Mouse (Mus musculus) CH12.LX (cell line): ENCODE results near the gene Mef2d. TPM values are rescaled to one million over a fixed set of nuclear protein-coding genes. Genes with fewer than 3 reads are reported as not detected.

Experiments
- DNase-seq: peaks from one replicate; pipeline ENCODE4 v3.0.0-alpha.2; 2013; ENCODE audit errors: extremely low read depth
- H3K27ac ChIP-seq: 2 replicates; pipeline ENCODE4 v1.5.1; 2012; ENCODE audit warnings: low read depth, mild to moderate bottlenecking, control low read depth, moderate library complexity; ENCODE audit not compliant: insufficient read depth
- H3K27me3 ChIP-seq: replicated peaks from 2 replicates; pipeline ENCODE3; 2012; ENCODE audit warnings: inconsistent platforms
- H3K36me3 ChIP-seq, 2 experiments: replicated peaks in 1 of 2; 2 replicates each; pipeline versions ENCODE3 to v1.6.1; 2012; ENCODE audit warnings: inconsistent platforms in 1 of 2, low read length in 1 of 2, mild to moderate bottlenecking in 1 of 2, mixed read lengths in 1 of 2, moderate library complexity in 1 of 2; ENCODE audit not compliant: control insufficient read depth in 1 of 2, insufficient read depth in 1 of 2
- H3K4me1 ChIP-seq, 2 experiments: 2 replicates each; pipeline ENCODE4 v1.6.1; 2012; ENCODE audit warnings: inconsistent platforms in 1 of 2, moderate library complexity in 1 of 2; ENCODE audit not compliant: insufficient read depth in 2 of 2, control insufficient read depth in 1 of 2
- H3K4me2 ChIP-seq: 2 replicates; pipeline ENCODE4 v1.6.1; 2012; ENCODE audit warnings: low read depth, mild to moderate bottlenecking, control low read depth; ENCODE audit not compliant: poor library complexity, insufficient read depth, severe bottlenecking
- H3K4me3 ChIP-seq, 3 experiments: fragments of 150-350 bp in 1 of 3; sonication (generic) in 1 of 3; replicated peaks in 1 of 3; 2 replicates each; pipeline versions ENCODE3 to v1.5.1; 2011 to 2012; ENCODE audit warnings: low read depth in 2 of 3, low read length in 2 of 3, mild to moderate bottlenecking in 2 of 3, moderate library complexity in 2 of 3, control low read depth in 1 of 3, improper control_type of control experiment in 1 of 3, inconsistent platforms in 1 of 3, mixed read lengths in 1 of 3; ENCODE audit not compliant: poor library complexity in 1 of 3
- H3K79me2 ChIP-seq: replicated peaks from 2 replicates; pipeline ENCODE4 v1.6.1; 2012; ENCODE audit warnings: mild to moderate bottlenecking, moderate library complexity; ENCODE audit not compliant: control insufficient read depth, poor library complexity, insufficient read depth, severe bottlenecking; ENCODE audit errors: extremely low read depth
- H3K9ac ChIP-seq: 2 replicates; pipeline ENCODE4 v1.6.1; 2012; ENCODE audit warnings: low read depth, mild to moderate bottlenecking, control low read depth, moderate library complexity; ENCODE audit not compliant: insufficient read depth
- H3K9me3 ChIP-seq: replicated peaks from 2 replicates; pipeline ENCODE3; 2012; ENCODE audit warnings: low read length, inconsistent platforms, mixed read lengths
- BHLHE40 ChIP-seq: IDR thresholded peaks from 2 replicates; pipeline ENCODE4 v1.6.1; 2011; ENCODE audit warnings: mild to moderate bottlenecking, low read depth, low read length, improper control_type of control experiment
- CHD1 ChIP-seq: IDR thresholded peaks from 2 replicates; pipeline ENCODE4 v1.6.1; 2012; ENCODE audit warnings: low read depth, low read length, improper control_type of control experiment, inconsistent platforms
- CHD2 ChIP-seq: IDR thresholded peaks from 2 replicates; pipeline ENCODE4 v1.6.1; 2011; ENCODE audit warnings: low read length, improper control_type of control experiment
- CTCF ChIP-seq, 2 experiments: IDR thresholded peaks in 1 of 2; conservative IDR thresholded peaks in 1 of 2; 2 replicates each; pipeline ENCODE4 v1.5.1; 2011 to 2012; ENCODE audit warnings: low read depth in 2 of 2, low read length in 2 of 2, improper control_type of control experiment in 1 of 2, inconsistent platforms in 1 of 2, mild to moderate bottlenecking in 1 of 2, moderate library complexity in 1 of 2
- E2F4 ChIP-seq: IDR thresholded peaks from 2 replicates; pipeline ENCODE4 v1.6.1; 2011; ENCODE audit warnings: low read depth, low read length, improper control_type of control experiment; ENCODE audit not compliant: insufficient replicate concordance
- ELF1 ChIP-seq: IDR thresholded peaks from 2 replicates; pipeline ENCODE4 v1.6.1; 2014; ENCODE audit warnings: low read depth, mild to moderate bottlenecking, inconsistent platforms, low read length, improper control_type of control experiment
- ETS1 ChIP-seq: conservative IDR thresholded peaks from 2 replicates; pipeline ENCODE4 v1.6.1; 2012; ENCODE audit warnings: low read depth, mild to moderate bottlenecking, inconsistent platforms, low read length, improper control_type of control experiment, moderate library complexity
- GABPA ChIP-seq: IDR thresholded peaks from 2 replicates; pipeline ENCODE4 v1.6.1; 2012; ENCODE audit warnings: low read depth, low read length, improper control_type of control experiment, inconsistent platforms; ENCODE audit not compliant: insufficient replicate concordance
- HCFC1 ChIP-seq: IDR thresholded peaks from 2 replicates; pipeline ENCODE4 v1.6.1; 2012; ENCODE audit warnings: low read depth, mild to moderate bottlenecking, inconsistent platforms, low read length, improper control_type of control experiment
- JUN ChIP-seq: IDR thresholded peaks from 2 replicates; pipeline ENCODE4 v1.6.1; 2011; ENCODE audit warnings: low read depth, mild to moderate bottlenecking, low read length, improper control_type of control experiment, moderate library complexity; ENCODE audit not compliant: insufficient read depth
- JUND ChIP-seq: conservative IDR thresholded peaks from 2 replicates; pipeline ENCODE4 v1.6.1; 2011; ENCODE audit warnings: low read depth, low read length, improper control_type of control experiment
- MAX ChIP-seq: IDR thresholded peaks from 2 replicates; pipeline ENCODE4 v1.6.1; 2011; ENCODE audit warnings: low read length, improper control_type of control experiment
- MAZ ChIP-seq: IDR thresholded peaks from 2 replicates; pipeline ENCODE4 v1.6.1; 2012; ENCODE audit warnings: low read depth, mild to moderate bottlenecking, inconsistent platforms, low read length, improper control_type of control experiment, moderate library complexity
- MEF2A ChIP-seq: IDR thresholded peaks from 2 replicates; pipeline ENCODE4 v1.6.1; 2014; ENCODE audit warnings: low read depth, mild to moderate bottlenecking, inconsistent platforms, low read length, improper control_type of control experiment, borderline replicate concordance
- MXI1 ChIP-seq: IDR thresholded peaks from 2 replicates; pipeline ENCODE4 v1.6.1; 2011; ENCODE audit warnings: mild to moderate bottlenecking, low read depth, low read length, improper control_type of control experiment
- NRF1 ChIP-seq: IDR thresholded peaks from 2 replicates; pipeline ENCODE4 v1.6.1; 2014; ENCODE audit warnings: low read depth, mild to moderate bottlenecking, inconsistent platforms, low read length, improper control_type of control experiment, moderate library complexity
- PAX5 ChIP-seq: IDR thresholded peaks from 2 replicates; pipeline ENCODE4 v1.6.1; 2012; ENCODE audit warnings: low read length, inconsistent platforms, mixed read lengths
- POLR2A ChIP-seq: IDR thresholded peaks from 2 replicates; pipeline ENCODE4 v1.6.1; 2011; ENCODE audit warnings: low read depth, mild to moderate bottlenecking, improper control_type of control experiment, low read length
- POLR2AphosphoS2 ChIP-seq: IDR thresholded peaks from 2 replicates; pipeline ENCODE4 v1.6.1; 2011; ENCODE audit warnings: low read depth, low read length, improper control_type of control experiment
- RAD21 ChIP-seq: IDR thresholded peaks from 2 replicates; pipeline ENCODE4 v1.6.1; 2011; ENCODE audit warnings: low read depth, mild to moderate bottlenecking, low read length, improper control_type of control experiment, moderate library complexity
- SIN3A ChIP-seq: IDR thresholded peaks from 2 replicates; pipeline ENCODE4 v1.6.1; 2012; ENCODE audit warnings: low read length, improper control_type of control experiment, inconsistent platforms
- SMC3 ChIP-seq: IDR thresholded peaks from 2 replicates; pipeline ENCODE4 v1.6.1; 2011; ENCODE audit warnings: low read depth, low read length, improper control_type of control experiment
- TBP ChIP-seq: conservative IDR thresholded peaks from 2 replicates; pipeline ENCODE4 v1.6.1; 2011; ENCODE audit warnings: low read depth, low read length, improper control_type of control experiment
- UBTF ChIP-seq: IDR thresholded peaks from 2 replicates; pipeline ENCODE4 v1.6.1; 2012; ENCODE audit warnings: low read depth, mild to moderate bottlenecking, inconsistent platforms, low read length, improper control_type of control experiment, moderate library complexity
- USF1 ChIP-seq: IDR thresholded peaks from 2 replicates; pipeline ENCODE4 v1.6.1; 2014; ENCODE audit warnings: low read depth, mild to moderate bottlenecking, inconsistent platforms, low read length, improper control_type of control experiment
- USF2 ChIP-seq: conservative IDR thresholded peaks from 2 replicates; pipeline ENCODE4 v1.6.1; 2011; ENCODE audit warnings: low read depth, low read length, improper control_type of control experiment
- ZC3H11A ChIP-seq: IDR thresholded peaks from 2 replicates; pipeline ENCODE4 v1.6.1; 2012; ENCODE audit warnings: low read depth, mild to moderate bottlenecking, inconsistent platforms, low read length, improper control_type of control experiment
- ZKSCAN1 ChIP-seq: IDR thresholded peaks from 2 replicates; pipeline ENCODE4 v1.6.1; 2012; ENCODE audit warnings: low read depth, inconsistent platforms, low read length, improper control_type of control experiment, borderline replicate concordance
- ZMIZ1 ChIP-seq: IDR thresholded peaks from 2 replicates; pipeline ENCODE4 v1.6.1; 2012; ENCODE audit warnings: low read depth, mild to moderate bottlenecking, inconsistent platforms, low read length, improper control_type of control experiment
- ZNF384 ChIP-seq: IDR thresholded peaks from 2 replicates; pipeline ENCODE4 v1.6.1; 2012; ENCODE audit warnings: low read depth, low read length, improper control_type of control experiment, inconsistent platforms
- dilution Hi-C: fragments of 300-500 bp; cut with MboI; formaldehyde crosslinking; loops from 2 replicates; pipeline ENCODE4 v1.14.3; 2020; ENCODE audit warnings: low sequenced_read_pairs; ENCODE audit not compliant: extremely low pct_unique_long_range_greater_than_20kb, extremely low pct_ligation_motif_present
- in situ Hi-C: fragments of 300-500 bp; cut with MboI; formaldehyde crosslinking; loops from 3 replicates; pipeline ENCODE4 v1.14.3; 2019; ENCODE audit warnings: low sequenced_read_pairs, low pct_ligation_motif_present, low pct_unique_long_range_greater_than_20kb, mixed read lengths
- polyA plus RNA-seq: library from polyadenylated mRNA; unstranded; fragments of >175 nt; gene quantifications from 2 replicates; pipeline ENCODE4 v1.2.1, GENCODE M21; 2012; ENCODE audit warnings: low read depth; ENCODE audit not compliant: insufficient read length
- total RNA-seq, 2 experiments: library from RNA; depleted of rRNA; stranded (reverse); fragments of 300-350 nt in 1 of 2; fragments of >200 nt in 1 of 2; gene quantifications; 2 replicates each; pipeline ENCODE4 v1.2.3; 2012 to 2014

The Mef2d gene
- total and polyA plus RNA-seq, 3 experiments = 4.8 to 75.8 (median 10.9) TPM

DNA sequence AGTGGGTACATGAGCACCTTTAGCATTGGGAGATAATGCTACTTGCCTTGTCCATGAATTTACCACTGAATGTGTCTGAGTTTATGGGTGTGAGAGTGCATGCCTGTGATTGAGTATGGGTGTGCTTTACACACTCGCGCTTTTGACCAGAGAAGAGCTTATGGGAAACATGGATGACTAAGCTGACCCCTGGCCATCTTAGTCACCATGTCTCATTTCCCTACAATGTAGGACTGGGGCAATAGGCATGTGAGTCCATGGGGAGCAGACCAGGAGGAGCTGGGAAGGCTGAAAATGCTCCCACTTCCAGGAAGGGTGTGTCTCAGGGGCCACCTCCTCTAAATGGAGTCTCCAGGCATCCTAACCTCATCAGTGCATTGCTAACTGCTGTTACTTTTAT, 67.9 kb downstream of the Mef2d start:
- in situ Hi-C loops = no loop called here
- H3K9ac ChIP-seq = no peak overlapping the region
- H3K9me3 ChIP-seq = peaks cover 5% of the 10 kb centered on the region
- H3K4me1 ChIP-seq = no peaks in the 10 kb centered on the region
- no peaks in the 10 kb centered on the region for H3K36me3 ChIP-seq
- H3K27ac ChIP-seq = no peak overlapping the region
- H3K79me2 ChIP-seq = no peaks in the 10 kb centered on the region
- H3K4me3 ChIP-seq = no peak overlapping the region
- dilution Hi-C loops = no loop called here
- H3K4me2 ChIP-seq = no peak overlapping the region
- peaks cover 97% of the 10 kb centered on the region for H3K27me3 ChIP-seq
- DNase-seq = no peak
- TF ChIP-seq JUND (no peak), ELF1 (no peak), MAX (no peak), CTCF (conservative IDR thresholded peaks at IDR 0.05 in 1 of 2, IDR thresholded peaks at IDR 0.05 in 1 of 2; ENCODE audit: low read depth in 2 of 2, low read length in 2 of 2) (no peak), POLR2A (no peak), USF2 (no peak), ZC3H11A (no peak), JUN (no peak), ZMIZ1 (no peak), ETS1 (no peak), PAX5 (no peak), ZNF384 (no peak), BHLHE40 (no peak), CHD1 (no peak), GABPA (no peak), TBP (no peak), ZKSCAN1 (no peak), MAZ (no peak), SIN3A (no peak)

DNA sequence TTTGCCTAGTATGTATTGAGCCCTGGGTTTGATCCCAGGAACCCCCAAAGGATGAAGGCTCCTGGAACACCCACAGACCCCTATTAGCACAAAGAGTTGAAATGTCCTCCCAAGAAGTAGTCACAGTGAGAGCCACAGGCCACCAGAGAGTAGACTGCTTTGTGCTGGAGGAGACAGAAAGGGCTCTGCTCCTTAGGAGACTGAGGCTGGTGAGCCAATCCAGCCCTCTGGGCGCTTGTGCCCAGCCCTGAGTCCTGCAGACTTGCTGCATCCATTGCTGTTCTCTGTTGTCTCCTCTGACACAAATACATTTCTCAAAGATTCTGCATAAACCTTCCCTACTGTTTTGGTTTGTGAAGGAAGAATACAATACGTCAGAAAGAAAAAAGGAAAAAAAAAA, 68.7 kb downstream of the Mef2d start:
- dilution Hi-C loops (no loop called here), in situ Hi-C loops (no loop called here)
- Histone ChIP-seq H3K4me1 (no peaks in the 10 kb centered on the region; a peak in 1 of 4 replicates), H3K27me3 (peaks cover 97% of the 10 kb centered on the region), H3K9me3 (peaks cover 9% of the 10 kb centered on the region), H3K36me3 (no peaks in the 10 kb centered on the region), H3K9ac (no peak overlapping the region), H3K4me3 (no peak overlapping the region), H3K79me2 (no peaks in the 10 kb centered on the region), H3K27ac (no peak overlapping the region), H3K4me2 (no peak overlapping the region)
- TF ChIP-seq POLR2AphosphoS2 (no peak), MEF2A (no peak), MAZ (no peak), PAX5 (no peak), SMC3 (no peak), RAD21 (no peak), HCFC1 (no peak), MAX (no peak), CHD2 (no peak), BHLHE40 (no peak), JUND (no peak), USF1 (no peak), E2F4 (no peak), MXI1 (no peak), ELF1 (no peak), CHD1 (no peak), NRF1 (no peak), UBTF (no peak), JUN (no peak)
- no peak for DNase-seq
